Mouse (Mus musculus) C2C12 (cell line): Measurements from ENCODE around the gene Scarb1.

Experiments used
- CTCF ChIP-seq: IDR thresholded peaks from one replicate; pipeline ENCODE4 v1.5.1; 2011; ENCODE audit not compliant: control insufficient read depth, insufficient read depth, insufficient read length
- MAX ChIP-seq: IDR thresholded peaks from one replicate; pipeline ENCODE4 v1.6.1; 2011; ENCODE audit warnings: mild to moderate bottlenecking, control low read depth
- MYOD1 ChIP-seq: IDR thresholded peaks from one replicate; pipeline ENCODE4 v1.6.1; 2011; ENCODE audit warnings: low read depth; ENCODE audit not compliant: control insufficient read depth, insufficient read length
- USF1 ChIP-seq: IDR thresholded peaks from one replicate; pipeline ENCODE4 v1.6.1; 2011; ENCODE audit warnings: low read depth, mild to moderate bottlenecking, control low read depth, moderate library complexity

- TF ChIP-seq CTCF (no peak), MAX (no peak), USF1 (no peak), MYOD1 (no peak)
These were observed 66.1 kb downstream of the Scarb1 start for GRCm38 (mm10) chr5:125274773-125275172.
